Mouse (Mus musculus): ENCODE results near the gene Slc4a1. TPM values are rescaled to one million over a fixed set of nuclear protein-coding genes. Genes with fewer than 3 reads are reported as not detected.

The Slc4a1 gene
- polyA plus RNA-seq, 1 experiment from 2014 or later, result 6.3 TPM

GRCm38 (mm10) chr11:102317901-102318575 is 48.0 kb downstream of the Slc4a1 start:
- Histone ChIP-seq H3K27ac (peak overlapping the region; percentile 99), H3K4me2 (peak overlapping the region; percentile 89), H3K9me3 (no peaks in the 10 kb centered on the region), H3K4me3 (peak overlapping the region; percentile 98), H3K27me3 (no peaks in the 10 kb centered on the region), H3K9ac (peak overlapping the region; percentile 100), H3K36me3 (peaks cover 27% of the 10 kb centered on the region), H3K4me1 (peaks cover 24% of the 10 kb centered on the region)
- WGBS, result under 1% methylated on average over 42 of the region's 77 CpGs
- peak; percentile 71 for ATAC-seq (ENCODE audit: insufficient number of reproducible peaks, insufficient read depth, low FRiP score, low TSS enrichment, low read depth)

GRCm38 (mm10) chr11:102317298-102317900 is 48.6 kb downstream of the Slc4a1 start:
- ATAC-seq (ENCODE audit: insufficient number of reproducible peaks, insufficient read depth, low FRiP score, low TSS enrichment, low read depth), result no peak; the same call in 1 of the 2 replicates
- peaks cover 24% of the 10 kb centered on the region for H3K4me1 ChIP-seq

GRCm38 (mm10) chr11:102316572-102317297 is 49.3 kb downstream of the Slc4a1 start:
- peak; percentile 18; the same call in 1 of the 2 replicates for ATAC-seq (ENCODE audit: insufficient number of reproducible peaks, insufficient read depth, low FRiP score, low TSS enrichment, low read depth)
- H3K36me3 ChIP-seq, result peaks cover 40% of the 10 kb centered on the region
- H3K4me2 ChIP-seq, result peak overlapping the region; percentile 89
- under 1% methylated on average over 57 of the region's 80 CpGs for whole genome bisulfite sequencing
- H3K27ac ChIP-seq, result peak overlapping the region; percentile 99
- H3K27me3 ChIP-seq, result no peaks in the 10 kb centered on the region
- no peaks in the 10 kb centered on the region for H3K9me3 ChIP-seq
- H3K4me3 ChIP-seq, result peak overlapping the region; percentile 98
- H3K9ac ChIP-seq, result peak overlapping the region; percentile 100
- peaks cover 24% of the 10 kb centered on the region for H3K4me1 ChIP-seq

More at GRCm38 (mm10) chr11:102317298-102317900, 48.6 kb downstream of the Slc4a1 start:
- WGBS, result under 1% methylated on average over 54 of the region's 87 CpGs
- Histone ChIP-seq H3K4me3 (peak overlapping the region; percentile 98), H3K27me3 (no peaks in the 10 kb centered on the region), H3K9me3 (no peaks in the 10 kb centered on the region), H3K27ac (peak overlapping the region; percentile 99), H3K4me2 (peak overlapping the region; percentile 89), H3K36me3 (peaks cover 34% of the 10 kb centered on the region), H3K9ac (peak overlapping the region; percentile 100)

GRCm38 (mm10) chr11:102315690-102316571 is 50.1 kb downstream of the Slc4a1 start:
- Histone ChIP-seq H3K9me3 (no peaks in the 10 kb centered on the region), H3K27me3 (no peaks in the 10 kb centered on the region), H3K4me2 (peak overlapping the region; percentile 89), H3K9ac (peak overlapping the region; percentile 100), H3K4me3 (peak overlapping the region; percentile 98), H3K27ac (peak overlapping the region; percentile 99), H3K4me1 (peaks cover 30% of the 10 kb centered on the region), H3K36me3 (peaks cover 48% of the 10 kb centered on the region)
- 15% methylated on average over 14 of the region's 14 CpGs for WGBS
- no peak for ATAC-seq (ENCODE audit: insufficient number of reproducible peaks, insufficient read depth, low FRiP score, low TSS enrichment, low read depth)

GRCm38 (mm10) chr11:102314321-102314720 is 51.7 kb downstream of the Slc4a1 start:
- Histone ChIP-seq H3K4me2 (no peak overlapping the region), H3K4me3 (no peak overlapping the region), H3K9me3 (no peaks in the 10 kb centered on the region), H3K27ac (no peak overlapping the region), H3K27me3 (no peaks in the 10 kb centered on the region), H3K4me1 (peaks cover 39% of the 10 kb centered on the region), H3K36me3 (peaks cover 64% of the 10 kb centered on the region), H3K9ac (no peak overlapping the region)
- WGBS, result 82% methylated on average over 12 of the region's 12 CpGs
- no peak for ATAC-seq (ENCODE audit: insufficient number of reproducible peaks, insufficient read depth, low FRiP score, low TSS enrichment, low read depth)

- peaks cover 71% of the 10 kb centered on the region for H3K36me3 ChIP-seq
- 0 out of 2 replicates have a peak overlapping the region, but pooled peaks have one; percentile 41 for H3K9ac ChIP-seq
- peaks cover 46% of the 10 kb centered on the region for H3K4me1 ChIP-seq
- 78% methylated on average over 6 of the region's 6 CpGs for WGBS
- no peak overlapping the region for H3K27ac ChIP-seq
- no peaks in the 10 kb centered on the region for H3K9me3 ChIP-seq
- H3K4me3 ChIP-seq, result no peak overlapping the region
- ATAC-seq (ENCODE audit: insufficient number of reproducible peaks, insufficient read depth, low FRiP score, low TSS enrichment, low read depth), result no peak
- H3K4me2 ChIP-seq, result no peak overlapping the region
- H3K27me3 ChIP-seq, result no peaks in the 10 kb centered on the region
Measured at GRCm38 (mm10) chr11:102312586-102312985, 53.4 kb downstream of the Slc4a1 start.

- H3K4me1 ChIP-seq, result peaks cover 46% of the 10 kb centered on the region
- H3K9ac ChIP-seq, result no peak overlapping the region
- H3K27ac ChIP-seq, result no peak overlapping the region
- H3K27me3 ChIP-seq, result no peaks in the 10 kb centered on the region
- H3K4me2 ChIP-seq, result no peak overlapping the region
- H3K9me3 ChIP-seq, result no peaks in the 10 kb centered on the region
- WGBS, result 83% methylated on average over 4 of the region's 4 CpGs
- peaks cover 78% of the 10 kb centered on the region for H3K36me3 ChIP-seq
- H3K4me3 ChIP-seq, result no peak overlapping the region
- ATAC-seq (ENCODE audit: insufficient number of reproducible peaks, insufficient read depth, low FRiP score, low TSS enrichment, low read depth), result no peak
Measured at GRCm38 (mm10) chr11:102311966-102312365, 54.0 kb downstream of the Slc4a1 start.

GRCm38 (mm10) chr11:102310768-102311695 is 55.0 kb downstream of the Slc4a1 start:
- H3K4me3 ChIP-seq, result no peak overlapping the region
- no peak overlapping the region for H3K27ac ChIP-seq
- H3K27me3 ChIP-seq, result no peaks in the 10 kb centered on the region
- WGBS, result 38% methylated on average over 38 of the region's 38 CpGs
- peaks cover 43% of the 10 kb centered on the region for H3K4me1 ChIP-seq
- no peak for ATAC-seq (ENCODE audit: insufficient number of reproducible peaks, insufficient read depth, low FRiP score, low TSS enrichment, low read depth)
- 0 out of 2 replicates have a peak overlapping the region, but pooled peaks have one; percentile 63 for H3K9ac ChIP-seq
- H3K4me2 ChIP-seq, result no peak overlapping the region
- H3K9me3 ChIP-seq, result no peaks in the 10 kb centered on the region
- peaks cover 87% of the 10 kb centered on the region for H3K36me3 ChIP-seq

GRCm38 (mm10) chr11:102309821-102310617 is 56.0 kb downstream of the Slc4a1 start:
- Histone ChIP-seq H3K36me3 (peaks cover 82% of the 10 kb centered on the region), H3K9me3 (no peaks in the 10 kb centered on the region), H3K4me1 (peaks cover 33% of the 10 kb centered on the region), H3K9ac (peak overlapping the region; percentile 63; the same call in 1 of the 2 replicates), H3K4me2 (peak overlapping the region; percentile 63), H3K4me3 (peak overlapping the region; percentile 43), H3K27ac (peak overlapping the region; percentile 81), H3K27me3 (no peaks in the 10 kb centered on the region)
- 84% methylated on average over 22 of the region's 22 CpGs for WGBS
- ATAC-seq (ENCODE audit: insufficient number of reproducible peaks, insufficient read depth, low FRiP score, low TSS enrichment, low read depth), result no peak

Measured in embryonic facial prominence, embryonic 13.5 days (tissue).